Mouse (Mus musculus): Measurements from ENCODE around the gene Cldn4. TPM values are rescaled to one million over a fixed set of nuclear protein-coding genes. Genes with fewer than 3 reads are reported as not detected.
"Not testable (repeated sequence)": the region's sequence is repeated elsewhere in the genome, so short reads cannot be mapped to it uniquely, and the experiment has no call there.

Cldn4 gene
- polyA plus RNA-seq, 1 experiment: 18.9 TPM

DNA sequence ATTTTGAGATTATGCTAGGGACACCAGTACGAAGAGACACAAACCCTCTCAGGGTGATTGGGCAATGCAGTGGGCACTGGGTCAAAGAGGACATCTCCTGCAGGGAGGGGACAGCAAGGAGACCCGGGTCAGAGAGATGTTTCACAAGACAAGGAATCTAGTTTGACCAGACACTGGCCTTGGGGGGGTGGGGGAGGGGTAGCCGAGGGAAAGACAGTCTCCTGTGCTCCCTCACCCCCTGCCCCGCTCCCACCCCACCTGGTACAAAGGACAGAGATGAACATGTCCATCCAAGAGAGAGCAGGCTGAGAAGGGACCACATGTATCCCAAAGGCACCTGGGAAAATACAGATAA, 1.3 kb upstream of the Cldn4 start:
- Histone ChIP-seq H3K4me3 (replicated peaks; ENCODE audit: extremely low read depth, low read depth, low read length) (no peak overlapping the region), H3K4me1 (ENCODE audit: control insufficient read depth, insufficient read depth, low read length) (peaks cover 10% of the 10 kb centered on the region)
- WGBS: 44% methylated on average over 4 of the region's 4 CpGs
- TF ChIP-seq POLR2A (IDR thresholded peaks at IDR 0.05; ENCODE audit: borderline replicate concordance, extremely low read depth, low read depth, low read length): no peak
- TF ChIP-seq CTCF (IDR thresholded peaks at IDR 0.05; ENCODE audit: insufficient read depth, low read length): no peak
- DNase-seq: no peak

DNA sequence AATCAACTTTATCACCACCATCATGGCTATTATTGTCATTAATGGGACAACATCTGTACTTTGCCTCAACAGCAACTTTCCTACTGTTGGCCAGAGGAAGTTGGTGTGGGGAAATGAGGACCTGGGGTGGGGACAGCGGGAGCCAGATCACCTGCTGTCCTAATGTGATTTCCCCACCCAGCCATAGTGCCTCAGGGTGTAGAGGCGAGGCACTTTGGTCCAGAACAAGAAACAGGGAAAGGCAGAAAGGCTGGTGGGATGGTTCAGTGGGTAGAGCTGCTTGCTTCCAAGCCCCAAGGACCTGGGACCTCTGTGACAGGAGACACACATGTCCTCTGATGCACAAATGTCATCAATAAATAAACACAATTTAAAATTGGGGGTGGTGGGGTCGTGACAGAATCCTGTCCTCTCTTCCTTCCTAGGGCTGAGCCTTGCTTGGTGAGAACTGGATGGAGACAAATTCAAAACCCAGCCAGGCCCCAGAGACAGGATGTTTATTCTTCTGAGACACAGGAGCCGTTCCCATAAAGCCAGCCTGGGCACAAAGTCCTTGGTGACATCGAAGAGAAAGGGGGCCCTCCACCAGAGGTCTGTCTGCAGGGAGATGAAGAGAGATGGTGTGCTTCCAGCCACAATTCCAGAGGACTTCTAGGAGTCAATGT, 818 bp upstream of the Cldn4 start:
- WGBS: 38% methylated on average over 5 of the region's 5 CpGs
- DNase-seq: no peak
- TF ChIP-seq CTCF (IDR thresholded peaks at IDR 0.05; ENCODE audit: insufficient read depth, low read length) (no peak), POLR2A (IDR thresholded peaks at IDR 0.05; ENCODE audit: borderline replicate concordance, extremely low read depth, low read depth, low read length) (no peak)
- Histone ChIP-seq H3K4me3 (replicated peaks; ENCODE audit: extremely low read depth, low read depth, low read length) (no peak overlapping the region), H3K4me1 (ENCODE audit: control insufficient read depth, insufficient read depth, low read length) (peaks cover 10% of the 10 kb centered on the region)

DNA sequence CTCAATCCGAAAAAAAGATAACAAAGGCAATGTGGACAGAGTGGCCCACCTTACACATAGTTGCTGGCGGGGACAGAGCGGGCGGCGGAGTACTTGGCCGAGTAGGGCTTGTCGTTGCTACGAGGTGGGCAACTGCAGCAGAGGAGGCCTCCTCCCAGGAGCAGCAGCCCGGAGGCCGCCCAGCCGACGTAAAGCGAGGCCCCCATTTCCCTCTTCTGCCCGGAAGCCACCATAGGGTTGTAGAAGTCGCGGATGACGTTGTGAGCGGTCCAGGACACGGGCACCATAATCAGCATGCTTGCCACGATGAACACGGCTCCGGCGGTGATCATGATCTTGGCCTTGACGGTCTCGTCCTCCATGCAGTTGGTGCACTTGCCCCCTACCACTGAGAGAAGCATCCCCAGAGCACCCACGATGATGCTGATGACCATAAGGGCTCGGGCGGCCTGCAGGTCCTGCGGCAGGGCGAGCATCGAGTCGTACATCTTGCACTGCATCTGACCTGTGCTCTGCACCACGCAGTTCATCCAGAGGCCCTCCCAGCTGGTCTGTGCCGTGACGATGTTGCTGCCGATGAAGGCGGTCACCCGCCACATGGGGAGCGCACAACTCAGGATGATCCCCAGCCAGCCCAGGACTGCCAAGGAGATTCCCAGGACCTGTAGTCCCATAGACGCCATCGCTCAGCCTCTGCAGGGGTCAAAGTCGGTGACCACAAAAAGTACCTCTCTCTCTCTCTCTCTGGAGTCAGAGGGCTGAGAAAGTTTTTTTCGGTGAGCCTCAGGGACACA, 474 bp downstream of the Cldn4 start:
- 51% methylated on average over 43 of the region's 43 CpGs for WGBS
- DNase-seq: no peak
- peaks cover 6% of the 10 kb centered on the region; the same call in 1 of the 2 replicates for H3K4me1 ChIP-seq (ENCODE audit: control insufficient read depth, insufficient read depth, low read length)
- H3K4me3 ChIP-seq (replicated peaks; ENCODE audit: extremely low read depth, low read depth, low read length): peak overlapping the region; percentile 40
- TF ChIP-seq CTCF (IDR thresholded peaks at IDR 0.05; ENCODE audit: insufficient read depth, low read length) (no peak), POLR2A (IDR thresholded peaks at IDR 0.05; ENCODE audit: borderline replicate concordance, extremely low read depth, low read depth, low read length) (no peak)

DNA sequence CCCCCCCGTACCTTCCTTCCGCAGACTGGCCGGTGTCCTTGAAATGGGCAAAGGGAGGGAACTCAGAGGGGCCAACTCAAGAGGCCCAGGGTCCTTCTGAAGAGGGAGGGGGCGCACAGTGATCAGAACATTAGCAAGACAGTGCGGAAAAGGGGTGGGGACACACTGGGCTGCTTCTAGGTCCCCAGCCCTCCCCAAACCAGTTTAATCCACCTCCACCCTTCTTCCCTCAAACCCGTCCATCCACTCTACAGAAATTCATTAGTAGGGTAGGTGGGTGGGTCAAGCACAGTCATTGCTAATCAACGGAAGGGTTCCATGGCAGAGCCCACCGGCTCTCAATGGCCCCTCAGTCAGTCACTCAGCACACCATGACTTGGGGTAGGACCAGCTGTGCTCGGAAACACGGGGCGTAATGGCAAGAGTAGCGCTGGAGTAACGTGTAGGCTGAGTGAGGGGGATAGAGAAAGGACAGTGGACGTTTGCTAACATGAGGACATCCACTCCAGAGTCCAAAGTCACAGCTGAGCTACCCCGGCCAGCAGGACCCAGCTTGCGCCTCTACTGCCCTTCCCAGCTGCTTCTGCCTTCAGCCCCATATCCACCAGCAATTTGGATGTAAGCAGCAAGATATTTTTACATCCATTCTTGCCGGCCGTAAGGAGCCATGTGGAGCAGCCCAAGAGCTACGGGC, 1.3 kb downstream of the Cldn4 start:
- 57% methylated on average over 19 of the region's 19 CpGs for WGBS
- no peak for DNase-seq
- TF ChIP-seq CTCF (IDR thresholded peaks at IDR 0.05; ENCODE audit: insufficient read depth, low read length) (no peak), POLR2A (IDR thresholded peaks at IDR 0.05; ENCODE audit: borderline replicate concordance, extremely low read depth, low read depth, low read length) (no peak)
- peaks cover 5% of the 10 kb centered on the region; the same call in 1 of the 2 replicates for H3K4me1 ChIP-seq (ENCODE audit: control insufficient read depth, insufficient read depth, low read length)
- H3K4me3 ChIP-seq (replicated peaks; ENCODE audit: extremely low read depth, low read depth, low read length): no peak overlapping the region

DNA sequence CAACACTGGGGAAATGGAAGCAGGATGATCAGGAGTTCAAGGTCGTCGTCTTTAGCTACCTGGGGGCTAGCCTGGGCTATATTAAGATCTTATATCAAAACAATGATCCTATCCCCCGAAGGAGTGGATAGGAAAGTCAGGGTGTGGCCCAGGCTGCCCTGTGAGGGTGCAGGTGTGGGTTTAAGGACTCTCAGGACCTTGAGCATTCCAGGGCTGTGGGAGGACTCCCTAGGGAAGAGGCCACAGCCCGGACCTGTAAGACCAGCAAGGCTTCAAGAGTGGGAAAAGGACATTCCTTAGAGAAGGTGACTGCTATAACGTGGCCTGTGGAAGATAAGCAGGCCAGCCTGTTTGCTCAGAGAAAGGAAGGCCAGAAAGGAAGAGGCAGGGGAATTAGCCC, 2.6 kb downstream of the Cldn4 start:
- DNase-seq: no peak
- TF ChIP-seq CTCF (IDR thresholded peaks at IDR 0.05; ENCODE audit: insufficient read depth, low read length) (no peak), POLR2A (IDR thresholded peaks at IDR 0.05; ENCODE audit: borderline replicate concordance, extremely low read depth, low read depth, low read length) (no peak)
- no peak overlapping the region for H3K4me3 ChIP-seq (replicated peaks; ENCODE audit: extremely low read depth, low read depth, low read length)
- peaks cover 5% of the 10 kb centered on the region; the same call in 1 of the 2 replicates for H3K4me1 ChIP-seq (ENCODE audit: control insufficient read depth, insufficient read depth, low read length)
- WGBS: 52% methylated on average over 5 of the region's 5 CpGs

DNA sequence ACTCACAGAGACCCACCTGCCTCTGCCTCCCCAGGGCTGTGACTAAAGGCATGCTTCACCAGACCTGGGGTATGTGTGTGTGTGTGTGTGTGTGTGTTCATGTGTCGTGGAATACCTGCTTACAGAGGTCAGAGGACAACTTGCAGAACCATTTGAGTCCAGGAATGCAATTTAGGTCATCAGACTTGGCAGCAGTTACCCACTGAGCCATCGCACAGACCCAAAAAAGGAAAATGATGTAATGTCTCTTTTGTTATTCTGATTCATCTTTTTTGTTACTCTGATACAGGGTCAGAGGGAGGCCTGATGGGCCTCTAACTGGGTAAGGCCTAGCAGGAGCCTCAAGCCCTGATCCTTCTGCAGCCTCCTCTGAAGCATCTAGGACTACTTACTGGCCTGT, 4.0 kb downstream of the Cldn4 start:
- H3K4me1 ChIP-seq (ENCODE audit: control insufficient read depth, insufficient read depth, low read length): no peaks in the 10 kb centered on the region
- no peak for DNase-seq
- TF ChIP-seq POLR2A (IDR thresholded peaks at IDR 0.05; ENCODE audit: borderline replicate concordance, extremely low read depth, low read depth, low read length) (no peak), CTCF (IDR thresholded peaks at IDR 0.05; ENCODE audit: insufficient read depth, low read length) (no peak)
- no peak overlapping the region for H3K4me3 ChIP-seq (replicated peaks; ENCODE audit: extremely low read depth, low read depth, low read length)
- 38% methylated on average over 2 of the region's 2 CpGs for WGBS

DNA sequence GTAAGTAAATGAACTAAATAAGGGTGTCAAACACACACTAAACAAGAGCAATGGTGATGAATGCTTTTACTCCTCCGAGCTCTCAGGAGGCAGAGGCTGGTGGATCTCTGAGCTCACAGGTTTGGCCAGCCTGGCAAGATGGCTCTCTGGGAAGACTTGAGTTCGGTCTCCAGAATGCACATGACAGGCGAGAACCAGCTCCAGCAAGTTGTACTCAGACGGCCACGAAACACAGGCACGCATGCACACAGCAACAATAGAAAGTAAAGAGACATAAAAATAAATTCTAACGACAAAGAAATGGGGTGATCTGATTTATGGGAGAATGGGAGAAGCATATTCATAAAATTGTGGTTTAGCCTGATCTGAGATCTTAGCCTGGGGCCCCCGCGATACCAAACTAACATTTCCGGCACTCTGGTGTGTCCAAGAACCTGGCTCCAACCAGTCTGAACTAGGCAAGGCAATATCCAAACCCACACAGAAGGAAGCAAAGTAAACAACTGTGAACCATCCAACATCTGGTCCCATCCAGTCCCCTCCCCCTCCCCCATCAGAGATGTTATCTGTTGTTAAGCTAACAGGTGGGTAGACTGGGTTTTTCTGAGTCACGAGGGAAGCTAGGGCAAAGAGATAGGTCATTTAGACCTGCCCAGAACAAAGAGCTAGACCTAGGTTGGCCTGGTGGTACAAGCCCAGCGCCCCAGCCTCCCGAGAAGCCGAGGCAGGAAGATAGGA, 5.1 kb downstream of the Cldn4 start:
- no peaks in the 10 kb centered on the region for H3K4me1 ChIP-seq (ENCODE audit: control insufficient read depth, insufficient read depth, low read length)
- 76% methylated on average over 14 of the region's 14 CpGs for WGBS
- TF ChIP-seq POLR2A (IDR thresholded peaks at IDR 0.05; ENCODE audit: borderline replicate concordance, extremely low read depth, low read depth, low read length) (no peak), CTCF (IDR thresholded peaks at IDR 0.05; ENCODE audit: insufficient read depth, low read length) (no peak)

DNA sequence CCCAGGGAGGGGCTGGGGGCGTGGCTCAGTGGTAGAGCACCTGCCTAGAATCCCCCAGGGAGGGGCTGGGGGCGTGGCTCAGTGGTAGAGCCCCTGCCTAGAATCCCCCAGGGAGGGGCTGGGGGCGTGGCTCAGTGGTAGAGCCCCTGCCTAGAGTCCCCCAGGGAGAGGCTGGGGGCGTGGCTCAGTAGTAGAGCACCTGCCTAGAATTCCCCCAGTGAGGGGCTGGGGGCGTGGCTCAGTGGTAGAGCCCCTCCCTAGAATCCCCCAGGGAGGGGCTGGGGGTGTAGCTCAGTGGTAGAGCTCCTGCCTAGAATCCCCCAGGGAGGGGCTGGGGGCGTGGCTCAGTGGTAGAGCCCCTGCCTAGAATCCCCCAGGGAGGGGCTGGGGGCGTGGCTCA, 7.2 kb downstream of the Cldn4 start:
- 72% methylated on average over 5 of the region's 7 CpGs for WGBS
- DNase-seq; H3K4me3 ChIP-seq (replicated peaks; ENCODE audit: extremely low read depth, low read depth, low read length); H3K4me1 ChIP-seq (ENCODE audit: control insufficient read depth, insufficient read depth, low read length): not testable (repeated sequence)

More for the DNA sequence above, 5.1 kb downstream of the Cldn4 start:
- DNase-seq: no peak
- H3K4me3 ChIP-seq (replicated peaks; ENCODE audit: extremely low read depth, low read depth, low read length): no peak overlapping the region

DNA sequence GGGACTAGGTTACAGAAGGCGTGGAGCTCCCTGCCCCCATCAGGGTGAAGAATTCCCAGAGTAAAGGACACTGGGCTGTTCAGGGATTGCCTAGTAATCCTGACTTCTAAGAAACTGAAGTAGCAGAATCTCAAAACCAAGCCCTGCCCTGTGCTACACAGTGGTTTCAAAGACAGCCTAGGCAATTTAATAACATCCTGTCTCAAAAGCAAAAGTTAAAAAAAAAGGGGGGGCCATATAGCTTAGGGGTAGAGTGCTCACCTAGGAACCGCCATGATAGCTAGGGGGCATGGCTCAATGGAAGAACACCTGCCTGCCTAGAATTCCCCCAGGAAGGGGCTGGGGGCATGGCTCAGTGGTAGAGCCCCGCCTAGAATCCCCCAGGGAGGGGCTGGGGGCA, 7.7 kb downstream of the Cldn4 start:
- H3K4me3 ChIP-seq (replicated peaks; ENCODE audit: extremely low read depth, low read depth, low read length): no peak overlapping the region
- no peaks in the 10 kb centered on the region for H3K4me1 ChIP-seq (ENCODE audit: control insufficient read depth, insufficient read depth, low read length)
- no peak for TF ChIP-seq POLR2A (IDR thresholded peaks at IDR 0.05; ENCODE audit: borderline replicate concordance, extremely low read depth, low read depth, low read length)
- TF ChIP-seq CTCF (IDR thresholded peaks at IDR 0.05; ENCODE audit: insufficient read depth, low read length): no peak
- no peak for DNase-seq
- WGBS: 69% methylated on average over 3 of the region's 3 CpGs
